Mouse (Mus musculus) lung, postnatal 0 days (tissue): ENCODE data around the gene Hmgb1. TPM values are rescaled to one million over a fixed set of nuclear protein-coding genes. Genes with fewer than 3 reads are reported as not detected.

Experiments used
- ATAC-seq: fragments of 200-750 bp; cut with Nextera tagmentation; 2 replicates; pipeline ENCODE4 v1.8.0; 2017; ENCODE audit warnings: moderate library complexity
- DNase-seq: peaks from one replicate; pipeline ENCODE4 v3.0.0-alpha.2; 2016; ENCODE audit warnings: low spot score
- H3K27ac ChIP-seq: fragments of 300-500 bp; sonication (generic); 2 replicates; pipeline ENCODE4 v1.5.1; 2014; ENCODE audit warnings: antibody characterized with exemption, mild to moderate bottlenecking, low read length, mixed read lengths
- H3K27me3 ChIP-seq: fragments of 300-500 bp; sonication (generic); replicated peaks from 2 replicates; pipeline ENCODE4 v1.6.1; 2014; ENCODE audit warnings: low read length, mixed read lengths; ENCODE audit not compliant: insufficient read depth
- H3K36me3 ChIP-seq: fragments of 300-500 bp; sonication (generic); 2 replicates; pipeline ENCODE4 v1.6.1; 2014; ENCODE audit warnings: low read length, mixed read lengths; ENCODE audit not compliant: insufficient read depth
- H3K4me1 ChIP-seq: fragments of 300-500 bp; sonication (generic); 2 replicates; pipeline ENCODE4 v1.6.1; 2014; ENCODE audit warnings: antibody characterized with exemption, low read depth, low read length, mixed read lengths; ENCODE audit not compliant: insufficient read depth
- H3K4me2 ChIP-seq: fragments of 300-500 bp; sonication (generic); replicated peaks from 2 replicates; pipeline ENCODE4 v1.6.1; 2014; ENCODE audit warnings: low read depth, mild to moderate bottlenecking, low read length, moderate library complexity, mixed read lengths
- H3K4me3 ChIP-seq: fragments of 300-500 bp; sonication (generic); 2 replicates; pipeline ENCODE4 v1.5.1; 2014; ENCODE audit warnings: low read depth, low read length
- H3K9ac ChIP-seq: fragments of 300-500 bp; sonication (generic); replicated peaks from 2 replicates; pipeline ENCODE4 v1.6.1; 2014; ENCODE audit warnings: low read depth, mild to moderate bottlenecking
- H3K9me3 ChIP-seq: fragments of 300-500 bp; sonication (generic); 2 replicates; pipeline ENCODE4 v1.6.1; 2016; ENCODE audit warnings: low read length, mixed read lengths
- CTCF ChIP-seq: IDR thresholded peaks from 2 replicates; pipeline ENCODE4 v1.5.1; 2016; ENCODE audit warnings: antibody characterized with exemption, mild to moderate bottlenecking
- EP300 ChIP-seq: IDR thresholded peaks from 2 replicates; pipeline ENCODE4 v1.6.1; 2016; ENCODE audit warnings: antibody characterized with exemption, mild to moderate bottlenecking, control low read depth
- WGBS: fragments of 180-500 bp; shearing (Covaris S2); extraction: QIAGEN DNeasy Blood & Tissue Kit; methylation state at CpG from one replicate; pipeline ENCODE4 v1.1.7; 2014; 5-methylcytosine and 5-hydroxymethylcytosine counted together
- polyA plus RNA-seq: library from polyadenylated mRNA; unstranded; fragments of >200 nt; fragmentation: Nextera tagmentation; extraction: Ambion mirVana; gene quantifications from 2 replicates; pipeline ENCODE4 v1.2.1, GENCODE M21; 2015

The Hmgb1 gene
- polyA plus RNA-seq, 1 experiment from 2014 or later, result 616 TPM

- WGBS, result 86% methylated on average over 1 of the region's 1 CpGs
- ATAC-seq (no peak), DNase-seq (no peak)
- no peak overlapping the region for H3K9ac ChIP-seq
- peaks cover 16% of the 10 kb centered on the region; the same call in 1 of the 2 replicates for H3K36me3 ChIP-seq
- no peak overlapping the region for H3K27ac ChIP-seq
- no peaks in the 10 kb centered on the region for H3K4me1 ChIP-seq
- TF ChIP-seq CTCF (no peak), EP300 (no peak)
- H3K9me3 ChIP-seq, result no peaks in the 10 kb centered on the region
- no peak overlapping the region for H3K4me2 ChIP-seq
- no peaks in the 10 kb centered on the region for H3K27me3 ChIP-seq
- no peak overlapping the region for H3K4me3 ChIP-seq
Measured at GRCm38 (mm10) chr5:149198782-149199181, 14.5 kb upstream of the Hmgb1 start.

- Histone ChIP-seq H3K36me3 (peaks cover 12% of the 10 kb centered on the region; the same call in 1 of the 2 replicates), H3K4me2 (no peak overlapping the region), H3K4me3 (no peak overlapping the region), H3K27me3 (no peaks in the 10 kb centered on the region), H3K27ac (no peak overlapping the region), H3K9ac (no peak overlapping the region), H3K4me1 (no peaks in the 10 kb centered on the region), H3K9me3 (no peaks in the 10 kb centered on the region)
- ATAC-seq, result no peak
- 9% methylated on average over 1 of the region's 1 CpGs for WGBS
- DNase-seq, result no peak
- no peak for TF ChIP-seq EP300
- no peak for TF ChIP-seq CTCF
Measured at GRCm38 (mm10) chr5:149196611-149197010, 12.3 kb upstream of the Hmgb1 start.

- TF ChIP-seq EP300 (no peak), CTCF (no peak)
- no peak for ATAC-seq
- no peak overlapping the region for H3K27ac ChIP-seq
- peaks cover 8% of the 10 kb centered on the region for H3K4me1 ChIP-seq
- H3K36me3 ChIP-seq, result peaks cover 19% of the 10 kb centered on the region; the same call in 1 of the 2 replicates
- WGBS, result 92% methylated on average over 1 of the region's 1 CpGs
- no peaks in the 10 kb centered on the region for H3K27me3 ChIP-seq
- no peak overlapping the region for H3K4me3 ChIP-seq
- DNase-seq, result no peak
- no peak overlapping the region for H3K4me2 ChIP-seq
- H3K9ac ChIP-seq, result no peak overlapping the region
- H3K9me3 ChIP-seq, result no peaks in the 10 kb centered on the region
Measured at GRCm38 (mm10) chr5:149190160-149190559, 5.9 kb upstream of the Hmgb1 start.

- peak overlapping the region; percentile 83 for H3K4me2 ChIP-seq
- no peak for ATAC-seq
- DNase-seq, result no peak
- no peak overlapping the region for H3K27ac ChIP-seq
- no peaks in the 10 kb centered on the region for H3K9me3 ChIP-seq
- no peaks in the 10 kb centered on the region for H3K27me3 ChIP-seq
- TF ChIP-seq EP300 (no peak), CTCF (no peak)
- peaks cover 8% of the 10 kb centered on the region for H3K4me1 ChIP-seq
- 58% methylated on average over 3 of the region's 3 CpGs for WGBS
- H3K9ac ChIP-seq, result no peak overlapping the region
- peaks cover 5% of the 10 kb centered on the region; the same call in 1 of the 2 replicates for H3K36me3 ChIP-seq
- peak overlapping the region; percentile 73; the same call in 1 of the 2 replicates for H3K4me3 ChIP-seq
Measured at GRCm38 (mm10) chr5:149185806-149186205, 1.5 kb upstream of the Hmgb1 start.

- TF ChIP-seq CTCF, result no peak
- no peak; the same call in 1 of the 2 replicates for TF ChIP-seq EP300
- ATAC-seq (peak; percentile 10), DNase-seq (no peak)
- H3K4me3 ChIP-seq, result peak overlapping the region; percentile 73
- peak overlapping the region; percentile 86 for H3K27ac ChIP-seq
- H3K27me3 ChIP-seq, result no peaks in the 10 kb centered on the region
- H3K9ac ChIP-seq, result peak overlapping the region; percentile 65
- H3K4me1 ChIP-seq, result peaks cover 8% of the 10 kb centered on the region
- WGBS, result under 1% methylated on average over 20 of the region's 20 CpGs
- peak overlapping the region; percentile 83 for H3K4me2 ChIP-seq
- H3K9me3 ChIP-seq, result no peaks in the 10 kb centered on the region
- no peaks in the 10 kb centered on the region for H3K36me3 ChIP-seq
Measured at GRCm38 (mm10) chr5:149184844-149185186, 526 bp upstream of the Hmgb1 start.

GRCm38 (mm10) chr5:149183721-149184103 is 577 bp downstream of the Hmgb1 start:
- peak overlapping the region; percentile 53 for H3K4me2 ChIP-seq
- DNase-seq (no peak), ATAC-seq (peak; percentile 53)
- TF ChIP-seq EP300 (0 out of 2 replicates have a peak, but pooled peaks have one; percentile 17), CTCF (no peak)
- H3K4me3 ChIP-seq, result peak overlapping the region; percentile 57
- WGBS, result 0% methylated on average over 13 of the region's 13 CpGs
- peak overlapping the region; percentile 96 for H3K27ac ChIP-seq
- H3K27me3 ChIP-seq, result no peaks in the 10 kb centered on the region
- no peaks in the 10 kb centered on the region for H3K9me3 ChIP-seq
- peaks cover 8% of the 10 kb centered on the region for H3K4me1 ChIP-seq
- peak overlapping the region; percentile 75 for H3K9ac ChIP-seq
- no peaks in the 10 kb centered on the region for H3K36me3 ChIP-seq

GRCm38 (mm10) chr5:149183122-149183521 is 1.2 kb downstream of the Hmgb1 start:
- TF ChIP-seq EP300 (no peak), CTCF (no peak)
- peak overlapping the region; percentile 57 for H3K4me3 ChIP-seq
- H3K27ac ChIP-seq, result peak overlapping the region; percentile 96
- peak; percentile 23 for DNase-seq
- H3K9ac ChIP-seq, result peak overlapping the region; percentile 75
- no peaks in the 10 kb centered on the region for H3K27me3 ChIP-seq
- H3K9me3 ChIP-seq, result no peaks in the 10 kb centered on the region
- peaks cover 8% of the 10 kb centered on the region for H3K4me1 ChIP-seq
- ATAC-seq, result no peak
- peak overlapping the region; percentile 53 for H3K4me2 ChIP-seq
- WGBS, result 12% methylated on average over 1 of the region's 1 CpGs
- no peaks in the 10 kb centered on the region for H3K36me3 ChIP-seq
